Mouse (Mus musculus) gastrocnemius, adult 2 months (tissue): ENCODE measurements around the gene Aldoart2. TPM values are rescaled to one million over a fixed set of nuclear protein-coding genes. Genes with fewer than 3 reads are reported as not detected.
"Not testable (repeated sequence)": the region's sequence is repeated elsewhere in the genome, so short reads cannot be mapped to it uniquely, and the experiment has no call there.

ENCODE experiments used
- DNase-seq: peaks from one replicate; pipeline ENCODE4 v3.0.0; 2022
- H3K27ac ChIP-seq: fragments of 200-600 bp; 2 replicates; pipeline ENCODE4 v1.8.1; 2022; ENCODE audit warnings: mild to moderate bottlenecking
- H3K4me3 ChIP-seq: fragments of 200-600 bp; 2 replicates; pipeline ENCODE4 v1.8.1; 2022; ENCODE audit warnings: mild to moderate bottlenecking, moderate library complexity
- CTCF ChIP-seq: fragments of 200-600 bp; IDR thresholded peaks from 2 replicates; pipeline ENCODE4 v1.8.1; 2022; ENCODE audit warnings: antibody characterized with exemption, mild to moderate bottlenecking, moderate library complexity
- intact Hi-C: fragments of 180-260 bp; cut with DNase I; formaldehyde crosslinking; loops from one replicate; pipeline ENCODE4 v1.15.1; 2025
- long read RNA-seq, 2 experiments: library from polyadenylated mRNA; stranded (forward); transcript quantifications; one replicate each; pipeline ENCODE4 v2.0.0; 2021
- total RNA-seq, 2 experiments: library from RNA; stranded (reverse); gene quantifications; 2 replicates each; pipeline ENCODE4 v1.2.3; 2021

The Aldoart2 gene
- total RNA-seq, result under 1 TPM; 0.28 to 0.38 TPM
- long read RNA-seq, experiment 1, result 0 reads
- long read RNA-seq, experiment 2, result 0 reads

DNA sequence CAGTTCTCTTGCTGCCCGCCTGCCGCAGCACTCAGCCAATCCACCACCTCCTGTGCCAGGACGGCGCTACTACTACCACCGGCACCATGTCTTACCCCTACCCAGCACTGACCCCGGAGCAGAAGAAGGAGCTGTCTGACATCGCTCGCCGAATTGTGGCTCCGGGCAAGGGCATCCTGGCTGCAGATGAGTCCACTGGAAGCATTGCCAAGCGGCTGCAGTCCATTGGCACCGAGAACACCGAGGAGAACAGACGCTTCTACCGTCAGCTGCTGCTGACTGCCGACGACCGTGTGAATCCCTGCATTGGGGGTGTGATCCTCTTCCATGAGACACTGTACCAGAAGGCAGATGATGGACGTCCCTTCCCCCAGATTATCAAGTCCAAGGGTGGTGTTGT lies at the start of gene Aldoart2:
Gene Aldoart2 (plus strand): TSS at position 34 of the 400 bp plus-strand sequence.
- intact Hi-C loops, result no loop called here
- no peak within 1 kb of the TSS for H3K4me3 ChIP-seq
- no peak for DNase-seq
- TF ChIP-seq CTCF, result no peak
- no peak within 1 kb of the TSS for H3K27ac ChIP-seq

DNA sequence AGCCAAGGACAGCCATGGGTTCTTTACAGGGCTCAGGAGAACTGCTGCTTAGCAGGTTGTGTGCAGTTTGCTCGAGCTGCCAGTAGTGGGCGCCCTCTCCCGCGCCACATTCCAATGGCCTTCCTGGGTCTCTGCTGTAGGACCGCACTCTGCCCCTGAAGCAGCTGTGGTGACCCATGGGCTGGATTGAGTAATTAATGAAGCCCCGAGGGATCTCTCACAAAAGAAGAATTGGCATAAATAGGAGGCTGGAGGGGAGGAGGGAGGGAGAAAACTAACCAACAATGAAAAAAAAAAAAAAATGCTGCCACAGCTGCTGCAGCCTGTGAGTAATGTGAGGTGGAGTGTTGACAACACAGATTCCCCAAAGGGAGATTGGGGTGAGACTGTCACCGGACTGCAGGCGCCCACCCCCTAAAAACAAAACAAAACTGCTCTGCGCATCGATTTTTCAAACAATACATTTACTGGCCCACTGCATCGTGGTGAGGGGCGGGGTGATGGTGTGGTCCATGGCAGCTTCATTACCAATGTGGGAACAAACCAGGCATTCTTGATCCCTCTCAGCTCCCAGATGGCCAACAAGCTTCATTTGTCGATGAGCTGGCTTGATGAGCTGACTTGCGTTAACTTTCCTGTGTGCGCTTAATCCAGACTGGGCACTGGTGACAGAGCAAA lies 46.8 kb upstream of the Aldoart2 start:
- Histone ChIP-seq H3K4me3 (peak overlapping the region; percentile 28; the same call in 1 of the 2 replicates), H3K27ac (no peak overlapping the region)
- intact Hi-C loops, result no loop called here
- TF ChIP-seq CTCF, result peak; percentile 75
- peak; percentile 72 for DNase-seq

DNA sequence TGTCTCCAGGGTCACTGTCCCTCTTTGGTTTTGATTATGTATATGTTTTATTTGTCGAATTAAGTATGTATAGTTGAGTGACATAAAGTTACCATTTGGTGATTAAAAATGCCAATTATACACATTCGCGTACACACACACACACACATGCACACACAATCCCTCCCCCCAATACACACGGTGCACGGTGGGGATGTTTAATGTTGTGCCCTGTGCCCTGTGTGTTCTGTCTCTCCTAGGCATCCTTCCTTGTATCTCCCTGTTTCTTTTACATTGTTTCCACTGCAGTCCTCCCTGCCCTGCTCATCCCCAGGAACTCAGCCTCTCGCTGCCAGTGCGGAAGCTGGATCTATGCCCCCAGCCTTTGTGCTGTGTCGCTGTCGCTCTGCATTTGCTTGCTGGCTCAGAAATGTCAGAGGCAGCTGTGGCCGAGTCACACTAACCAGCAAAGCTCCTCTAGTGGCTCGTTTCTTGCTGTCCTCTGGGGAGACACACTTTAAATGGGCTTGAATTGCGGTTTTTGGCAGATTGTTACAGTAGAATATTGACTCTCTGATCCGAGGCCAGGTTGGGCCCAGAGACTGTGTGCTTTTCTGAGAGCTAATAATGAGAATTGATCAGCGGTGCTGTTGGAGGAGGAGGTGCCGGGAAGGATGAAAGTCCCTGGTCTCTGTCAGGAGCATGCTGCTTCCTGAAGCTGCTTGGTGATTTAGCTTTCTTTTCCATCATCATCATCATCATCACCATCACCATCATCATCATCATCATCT lies 37.9 kb upstream of the Aldoart2 start:
- H3K27ac ChIP-seq, result no peak overlapping the region
- no peak for DNase-seq
- intact Hi-C loops, result no loop called here
- H3K4me3 ChIP-seq, result no peak overlapping the region
- no peak for TF ChIP-seq CTCF

DNA sequence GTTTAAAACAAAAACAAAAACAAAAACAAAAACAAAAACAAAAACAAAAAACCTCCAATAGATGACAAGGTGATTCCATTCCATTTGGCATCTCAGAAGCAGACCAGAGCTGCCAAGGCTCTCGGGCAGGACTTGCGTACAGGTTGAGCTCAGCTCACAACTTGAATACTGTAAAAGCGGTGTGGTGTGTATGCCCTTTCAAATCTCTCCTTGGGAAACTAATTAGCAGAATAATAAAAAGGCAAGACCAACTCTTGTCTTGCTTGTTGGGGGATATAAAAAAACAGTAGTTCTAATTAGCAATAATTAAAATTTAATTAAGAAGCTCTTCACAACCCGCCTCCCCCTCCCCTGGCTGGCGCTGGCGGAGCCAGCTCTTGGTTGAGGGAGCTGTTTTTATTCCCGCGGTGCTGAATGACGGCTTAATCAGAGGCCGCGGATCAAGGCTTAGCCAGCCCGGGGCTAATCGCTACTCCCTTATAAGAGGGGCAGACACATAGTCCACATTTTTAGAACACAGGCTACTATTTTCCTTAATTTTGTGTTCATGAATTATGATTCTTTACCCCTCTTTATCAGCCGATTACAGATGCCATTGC lies 28.4 kb upstream of the Aldoart2 start:
- Histone ChIP-seq H3K27ac (no peak overlapping the region), H3K4me3 (no peak overlapping the region)
- no peak for DNase-seq
- intact Hi-C loops, result no loop called here
- TF ChIP-seq CTCF, result no peak

DNA sequence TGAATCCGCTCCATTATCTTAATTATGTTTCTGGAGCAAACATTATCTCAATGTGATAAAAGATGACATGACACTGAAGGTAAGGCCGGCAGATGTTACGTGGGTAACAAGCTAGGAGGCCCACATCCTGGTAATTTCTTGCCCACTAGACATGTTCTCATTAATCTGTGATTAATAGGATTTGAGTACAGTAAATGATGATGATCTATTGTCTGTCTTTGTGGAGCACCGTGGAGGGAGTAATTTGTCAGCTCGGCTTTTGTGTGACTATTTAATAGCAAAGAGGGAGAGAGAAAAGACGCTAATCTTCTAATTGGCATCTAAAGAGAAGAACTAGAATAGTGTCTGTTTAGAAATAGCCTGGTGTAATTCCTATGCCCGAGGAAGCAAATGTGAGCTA lies 27.3 kb upstream of the Aldoart2 start:
- H3K4me3 ChIP-seq, result no peak overlapping the region
- no peak for TF ChIP-seq CTCF
- no peak overlapping the region for H3K27ac ChIP-seq
- intact Hi-C loops, result no loop called here
- no peak for DNase-seq

DNA sequence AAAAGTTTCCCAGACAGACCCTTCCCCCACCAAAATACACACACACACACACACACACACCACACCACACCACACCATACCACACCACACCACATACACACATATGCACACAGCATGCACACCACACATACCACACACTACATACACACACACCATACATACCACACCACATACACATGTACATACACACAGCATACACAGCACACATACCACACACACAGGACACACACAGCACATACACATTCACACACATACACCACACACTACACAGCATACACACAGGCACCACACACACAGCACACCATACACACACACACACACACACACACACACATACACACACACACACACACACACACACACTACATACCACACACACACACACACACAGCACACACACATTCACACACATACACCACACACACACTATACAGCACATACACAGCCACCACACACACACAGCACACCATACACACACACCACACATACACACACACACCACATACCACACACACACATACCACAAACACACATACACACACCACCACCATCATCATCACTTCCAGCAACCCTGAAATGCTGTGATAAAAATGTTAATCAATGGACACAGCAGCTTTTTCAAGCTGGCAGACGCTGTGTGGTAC lies 26.6 kb upstream of the Aldoart2 start:
- DNase-seq, result no peak
- Histone ChIP-seq H3K27ac (no peak overlapping the region), H3K4me3 (no peak overlapping the region)
- TF ChIP-seq CTCF, result no peak
- intact Hi-C loops, result no loop called here

DNA sequence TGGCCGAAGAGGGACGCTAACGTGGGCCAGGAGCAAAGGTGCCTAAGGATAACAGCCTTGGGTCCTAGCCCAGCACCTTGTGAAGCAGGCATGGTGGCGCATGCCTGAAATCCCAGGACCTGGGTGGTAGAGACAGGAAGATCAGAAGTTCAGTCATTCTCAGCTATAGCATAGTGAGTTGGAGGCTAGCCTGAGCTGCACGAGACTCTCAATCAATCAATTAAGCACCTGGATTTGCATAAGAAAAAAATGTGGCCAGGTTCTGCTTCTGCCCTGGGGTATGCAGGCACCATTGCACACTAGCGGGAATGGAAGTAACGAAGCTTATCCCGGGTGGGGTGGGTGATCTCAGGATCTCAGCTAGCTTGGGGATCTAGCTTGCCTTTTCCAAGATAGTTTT lies 25.9 kb upstream of the Aldoart2 start:
- H3K4me3 ChIP-seq, result no peak overlapping the region
- TF ChIP-seq CTCF, result no peak
- intact Hi-C loops, result no loop called here

DNA sequence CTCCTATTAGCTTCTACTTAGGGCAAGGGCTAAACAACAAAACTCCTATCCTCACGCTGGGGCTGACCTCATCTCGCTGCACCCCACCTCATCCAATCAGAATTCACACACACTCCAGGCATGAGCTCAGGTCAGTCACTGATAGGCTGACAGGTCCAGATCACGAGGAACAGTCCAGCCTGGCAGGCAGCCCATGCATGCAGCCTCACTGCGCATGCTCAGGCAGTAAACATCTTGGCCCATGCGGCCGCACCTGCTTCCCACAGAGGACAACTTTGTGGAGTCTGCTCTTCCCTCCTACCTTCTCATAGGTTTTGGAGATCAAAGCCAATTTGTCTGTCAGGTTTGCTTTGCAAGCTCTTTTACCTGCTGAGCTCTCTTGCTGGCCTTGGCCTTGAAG lies 10.1 kb upstream of the Aldoart2 start:
- H3K4me3 ChIP-seq, H3K27ac ChIP-seq, intact Hi-C loops, DNase-seq: not testable (repeated sequence)

More for the DNA sequence above, 25.9 kb upstream of the Aldoart2 start:
- DNase-seq, result no peak
- H3K27ac ChIP-seq, result no peak overlapping the region

DNA sequence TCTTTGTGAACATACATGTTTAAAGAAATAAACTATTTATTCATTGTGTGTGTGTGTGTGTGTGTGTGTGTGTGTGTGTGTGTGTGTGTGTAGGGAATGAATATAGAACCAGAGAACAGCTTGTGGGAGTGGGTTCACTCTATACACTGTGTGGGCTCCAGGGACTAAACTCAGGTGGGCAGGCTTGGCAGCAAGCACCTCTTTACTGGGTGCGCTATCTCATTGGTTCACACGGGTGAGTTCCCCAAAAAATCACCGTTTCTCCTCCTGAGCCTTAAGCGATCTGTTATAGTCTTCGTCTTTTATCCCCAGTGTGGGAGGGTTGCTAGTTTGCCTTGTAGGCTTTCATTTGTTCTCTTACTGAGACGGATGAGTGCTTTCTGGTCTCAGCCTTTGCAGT lies 7.2 kb upstream of the Aldoart2 start:
- intact Hi-C loops, result no loop called here
- H3K27ac ChIP-seq, result no peak overlapping the region
- TF ChIP-seq CTCF, result no peak
- DNase-seq, result no peak
- H3K4me3 ChIP-seq, result no peak overlapping the region

DNA sequence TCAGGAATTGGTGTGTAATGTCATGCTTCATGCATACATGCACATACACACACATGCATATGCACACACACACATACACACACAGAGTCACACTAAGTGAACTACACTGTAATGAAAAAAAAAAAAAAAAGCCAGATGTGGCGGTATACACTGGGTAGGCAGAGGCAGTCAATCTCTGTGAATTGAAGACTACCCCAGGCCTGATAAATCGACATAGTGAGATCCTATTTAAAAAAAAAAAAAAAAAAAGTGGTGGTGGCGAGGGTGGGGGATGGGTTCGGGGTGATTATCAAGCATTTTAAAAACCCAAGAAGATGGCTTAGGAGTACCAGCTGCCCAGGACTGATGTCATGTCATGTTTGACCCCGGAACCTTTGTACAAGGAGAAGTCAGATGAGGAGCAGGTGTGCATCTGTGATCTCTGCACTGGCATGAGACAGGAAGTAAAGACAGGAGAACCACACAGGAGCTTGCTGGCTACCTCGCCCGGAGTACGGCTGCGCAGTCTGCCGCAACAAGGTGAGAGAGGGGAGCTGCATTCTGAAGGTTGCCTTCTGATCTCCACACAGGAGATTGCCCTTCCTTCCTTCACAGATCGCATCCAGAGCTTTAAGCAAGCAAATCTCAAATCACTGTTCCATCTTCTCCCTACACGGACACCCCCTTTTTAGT lies 5.7 kb upstream of the Aldoart2 start:
- TF ChIP-seq CTCF, result no peak
- Histone ChIP-seq H3K27ac (no peak overlapping the region), H3K4me3 (no peak overlapping the region)
- intact Hi-C loops, result no loop called here
- DNase-seq, result no peak

DNA sequence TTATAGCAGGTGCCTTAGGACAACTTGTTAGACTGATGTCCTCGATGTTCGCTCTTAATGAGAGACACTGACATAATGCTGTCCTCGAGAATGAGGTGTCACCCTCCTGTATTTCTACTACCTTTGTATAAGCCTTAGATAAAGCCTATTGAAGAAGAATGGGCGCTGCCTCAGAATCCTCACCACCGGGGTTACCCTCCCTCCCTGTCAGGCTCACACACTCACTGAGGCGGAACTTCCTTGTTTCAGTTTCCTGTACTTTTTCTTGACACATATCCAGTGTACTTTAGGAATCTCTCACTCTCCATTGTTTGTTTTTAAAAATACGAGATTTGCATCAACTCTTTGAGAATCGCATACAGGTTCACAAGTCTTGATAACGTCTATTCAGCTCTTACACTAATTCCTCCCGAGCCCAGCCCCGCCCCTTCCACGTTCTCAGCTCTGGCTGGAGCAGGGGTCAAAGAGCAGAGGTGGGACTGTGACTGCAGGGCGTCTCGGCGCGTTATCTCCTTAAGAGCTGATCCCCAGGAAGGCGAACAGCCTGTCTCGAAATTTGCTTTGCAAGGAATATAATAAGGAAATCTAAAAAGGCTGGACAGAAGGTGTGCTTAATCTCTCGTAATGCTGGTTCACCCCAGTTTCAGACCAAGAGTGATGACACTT lies 4.9 kb upstream of the Aldoart2 start:
- no peak for DNase-seq
- intact Hi-C loops, result no loop called here
- H3K27ac ChIP-seq, result no peak overlapping the region
- TF ChIP-seq CTCF, result no peak
- H3K4me3 ChIP-seq, result peak overlapping the region; percentile 67

DNA sequence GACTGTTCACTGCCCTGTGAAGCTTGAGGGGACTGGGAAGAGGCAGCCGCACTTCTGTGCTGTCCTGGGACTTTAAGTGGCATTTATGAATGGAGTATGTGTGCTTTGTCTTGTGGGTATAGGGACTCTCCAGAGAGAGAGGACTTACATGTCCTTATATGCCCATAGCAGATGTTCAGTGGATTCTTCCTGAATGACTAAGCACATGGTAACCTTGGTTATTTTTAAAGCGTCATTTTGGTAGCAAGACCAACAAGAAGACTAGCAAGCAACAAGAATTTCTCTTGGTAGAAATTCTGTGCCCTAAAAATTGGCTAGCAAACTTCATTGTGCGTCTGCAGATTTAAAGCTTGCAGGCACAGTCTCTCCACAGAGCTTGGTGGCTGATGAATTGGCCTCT lies 1.3 kb upstream of the Aldoart2 start:
- intact Hi-C loops, result no loop called here
- TF ChIP-seq CTCF, result no peak
- no peak overlapping the region for H3K4me3 ChIP-seq

More for the DNA sequence above, 1.3 kb upstream of the Aldoart2 start:
- DNase-seq, result no peak
- H3K27ac ChIP-seq, result no peak overlapping the region
